Comparison of ENCODE assay signal across 8 mouse cellular contexts in the genomic region with DNA sequence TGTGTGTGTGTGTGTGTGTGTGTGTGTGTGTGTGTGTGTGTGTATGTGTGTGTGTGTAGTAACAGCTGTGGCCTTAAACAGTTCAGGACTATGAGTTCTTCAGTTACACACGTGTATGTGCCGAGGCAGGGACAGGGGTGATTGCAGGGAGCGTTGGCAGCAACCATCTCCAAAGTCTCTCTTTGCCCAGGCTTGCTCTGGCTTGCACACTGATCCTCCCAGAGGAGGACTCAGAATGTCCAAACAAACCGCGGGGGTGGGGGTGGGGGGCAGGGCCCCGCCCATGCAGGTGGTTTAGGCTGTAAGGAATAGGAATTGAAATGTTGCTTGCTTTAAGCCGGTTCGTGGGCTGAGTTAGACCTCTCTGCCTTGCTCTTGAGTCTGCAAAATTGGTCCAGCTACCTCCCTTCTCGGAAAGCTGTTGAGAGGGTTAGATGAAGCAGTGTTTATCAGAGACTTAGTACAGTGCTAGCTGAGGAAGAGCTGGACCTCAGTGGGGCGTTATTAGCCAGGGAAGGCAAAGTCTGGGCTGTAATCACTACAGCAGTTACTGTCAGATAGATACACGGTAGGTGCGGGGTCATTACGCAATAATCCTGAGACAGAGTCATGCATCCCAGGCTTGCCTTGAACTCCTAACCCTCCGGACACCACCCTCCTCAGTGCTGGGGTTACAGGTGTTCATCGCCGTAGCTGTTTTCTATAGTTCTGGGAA. TPM values are rescaled to one million over a fixed set of nuclear protein-coding genes. Genes with fewer than 3 reads are reported as not detected.
A peak's percentile ranks its signal among the peaks of the same experiment; 100 is the strongest.
DNase-seq lines count a peak whose midpoint lies in the region; ATAC-seq and TF ChIP-seq lines count a peak whose summit lies in the region.

No protein-coding gene starts in this region.

- no peaks in the 10 kb centered on the region for H3K9me3 ChIP-seq in hindbrain, postnatal 0 days (ENCODE audit: low read length)
- no peaks in the 10 kb centered on the region for H3K9me3 ChIP-seq in midbrain, embryonic 15.5 days

- H3K27me3 ChIP-seq in liver, adult 2 months (ENCODE audit: control insufficient read depth, insufficient read depth, low read length), result no peaks in the 10 kb centered on the region
- H3K27me3 ChIP-seq in hindbrain, postnatal 0 days (ENCODE audit: insufficient read depth, low read length), result no peaks in the 10 kb centered on the region
- H3K27me3 ChIP-seq in midbrain, embryonic 15.5 days (replicated peaks), result no peaks in the 10 kb centered on the region

- H3K36me3 ChIP-seq in liver, adult 2 months (ENCODE audit: control insufficient read depth, insufficient read depth, low read length), result peaks cover 12% of the 10 kb centered on the region; the same call in 1 of the 2 replicates
- H3K36me3 ChIP-seq in hindbrain, postnatal 0 days (ENCODE audit: insufficient read depth, low read length), result no peaks in the 10 kb centered on the region
- no peaks in the 10 kb centered on the region for H3K36me3 ChIP-seq in midbrain, embryonic 15.5 days (replicated peaks)

- TF ChIP-seq CTCF in liver, adult 2 months (IDR thresholded peaks at IDR 0.05; ENCODE audit: low read depth, low read length), result no peak
- TF ChIP-seq CTCF in cortical plate, adult 2 months (IDR thresholded peaks at IDR 0.05; ENCODE audit: extremely low read depth, insufficient read depth, low read length), result no peak
- TF ChIP-seq CTCF in hindbrain, postnatal 0 days (IDR thresholded peaks at IDR 0.05; ENCODE audit: low read depth), result no peak

- H3K9ac ChIP-seq in liver, adult 2 months (ENCODE audit: low read depth, low read length), result no peak overlapping the region
- H3K9ac ChIP-seq in hindbrain, postnatal 0 days (replicated peaks; ENCODE audit: low read length), result no peak overlapping the region
- no peak overlapping the region; the same call in 1 of the 2 replicates for H3K9ac ChIP-seq in midbrain, embryonic 15.5 days

- 0 out of 2 replicates have a peak, but pooled peaks cover 3% of the 10 kb centered on the region for H3K79me2 ChIP-seq in liver, adult 2 months (ENCODE audit: control insufficient read depth, insufficient read depth, low read length)

- DNase-seq in liver, adult 2 months (ENCODE audit: extremely low read depth, low read depth, low spot score), result peak; percentile 82
- no peak for DNase-seq in liver
- no peak for DNase-seq in hindbrain, postnatal 0 days (ENCODE audit: low spot score)
- no peak for DNase-seq in right cerebral cortex, postnatal 25 days
- no peak for DNase-seq in c-Kit-positive CD71-positive TER-119-positive erythroid progenitor cells, embryonic 14.5 days (ENCODE audit: low spot score)
- no peak for DNase-seq in spleen, postnatal 10 days (ENCODE audit: low spot score in 2 of 2)

- H3K27ac ChIP-seq in liver, adult 2 months (replicated peaks; ENCODE audit: insufficient read depth, low read depth, low read length), result peak overlapping the region; percentile 12; the same call in 1 of the 2 replicates
- H3K27ac ChIP-seq in cortical plate, adult 2 months (ENCODE audit: insufficient read depth, low read length), result peak overlapping the region; percentile 73; the same call in 1 of the 2 replicates
- peak overlapping the region; percentile 74; the same call in 1 of the 2 replicates for H3K27ac ChIP-seq in hindbrain, postnatal 0 days
- peak overlapping the region; percentile 88 for H3K27ac ChIP-seq in midbrain, embryonic 15.5 days

- no peak overlapping the region for H3K4me3 ChIP-seq in liver, adult 2 months (ENCODE audit: insufficient read depth, low read depth, low read length)
- H3K4me3 ChIP-seq in cortical plate, adult 2 months (ENCODE audit: insufficient read depth, low read length), result no peak overlapping the region
- H3K4me3 ChIP-seq in hindbrain, postnatal 0 days (ENCODE audit: low read length), result peak overlapping the region; percentile 30; the same call in 1 of the 2 replicates
- peak overlapping the region; percentile 41; the same call in 1 of the 2 replicates for H3K4me3 ChIP-seq in midbrain, embryonic 15.5 days

- H3K4me2 ChIP-seq in hindbrain, postnatal 0 days (ENCODE audit: low read depth, low read length), result peak overlapping the region; percentile 59
- peak overlapping the region; percentile 78 for H3K4me2 ChIP-seq in midbrain, embryonic 15.5 days

- TF ChIP-seq POLR2A in liver, adult 2 months (IDR thresholded peaks at IDR 0.05; ENCODE audit: extremely low read depth, insufficient read depth, low read length), result no peak
- no peak for TF ChIP-seq POLR2A in cortical plate, adult 2 months (IDR thresholded peaks at IDR 0.05; ENCODE audit: extremely low read depth, insufficient read depth, low read length)

- 0 out of 2 replicates have a peak, but pooled peaks have one; percentile 6 for ATAC-seq in hindbrain, postnatal 0 days
- peak; percentile 38 for ATAC-seq in midbrain, embryonic 15.5 days (replicated peaks)

- WGBS in liver, adult 2 months, result 26% methylated on average over 16 of the region's 16 CpGs
- 65% methylated on average over 16 of the region's 16 CpGs for WGBS in hindbrain, postnatal 0 days
- 68% methylated on average over 16 of the region's 16 CpGs for WGBS in midbrain, embryonic 15.5 days

- H3K4me1 ChIP-seq in liver, adult 2 months (ENCODE audit: control insufficient read depth, insufficient read depth, low read length), result peaks cover 18% of the 10 kb centered on the region
- H3K4me1 ChIP-seq in cortical plate, adult 2 months (ENCODE audit: control insufficient read depth, insufficient read depth, low read length), result peaks cover 14% of the 10 kb centered on the region
- H3K4me1 ChIP-seq in hindbrain, postnatal 0 days (ENCODE audit: insufficient read depth, low read length), result peaks cover 12% of the 10 kb centered on the region
- peaks cover 44% of the 10 kb centered on the region for H3K4me1 ChIP-seq in midbrain, embryonic 15.5 days

RNA-seq across cellular contexts. Expression of a gene that starts 5.9 kb away (rescaled TPM):
- total RNA-seq in liver, adult 2 months (2014; rRNA removed), result 74.7 and 78.2 TPM in 2 replicates
- polyA plus RNA-seq in liver, adult 2 months (2012; rRNA removed), result 79.3 and 116 TPM in 2 replicates
- 8.9 and 9.3 TPM in 2 replicates for polyA plus RNA-seq in cortical plate, adult 2 months (2012; rRNA removed)
- 12.1 and 17.9 TPM in 2 replicates for total RNA-seq in hindbrain, postnatal 0 days (2014; rRNA removed)
- polyA plus RNA-seq in hindbrain, postnatal 0 days (2015; fragmentation: Nextera tagmentation; extraction: Ambion mirVana), result 5.3 and 6.7 TPM in 2 replicates
- polyA plus RNA-seq in midbrain, embryonic 15.5 days (2015; fragmentation: Nextera tagmentation; extraction: Ambion mirVana), result 7.7 and 8.0 TPM in 2 replicates

RNA-seq across cellular contexts. Expression of a gene that starts 18.4 kb away (rescaled TPM):
- 0.47 and 1.6 TPM in 2 replicates for total RNA-seq in liver, adult 2 months (2014; rRNA removed)
- polyA plus RNA-seq in liver, adult 2 months (2012; rRNA removed), result 5.6 and 6.6 TPM in 2 replicates
- polyA plus RNA-seq in cortical plate, adult 2 months (2012; rRNA removed), result 49.2 and 52.7 TPM in 2 replicates
- total RNA-seq in hindbrain, postnatal 0 days (2014; rRNA removed), result 0.54 and 1.8 TPM in 2 replicates
- 0.39 and 0.66 TPM in 2 replicates for polyA plus RNA-seq in hindbrain, postnatal 0 days (2015; fragmentation: Nextera tagmentation; extraction: Ambion mirVana)
- 0.59 and 0.62 TPM in 2 replicates for polyA plus RNA-seq in midbrain, embryonic 15.5 days (2015; fragmentation: Nextera tagmentation; extraction: Ambion mirVana)

RNA-seq across cellular contexts. Expression of a gene that starts 59.0 kb away (rescaled TPM):
- total RNA-seq in liver, adult 2 months (2014; rRNA removed), result under 0.01 and 0.07 TPM in 2 replicates
- polyA plus RNA-seq in liver, adult 2 months (2012; rRNA removed), result not detected in 2 replicates
- polyA plus RNA-seq in cortical plate, adult 2 months (2012; rRNA removed), result 0.02 and 0.06 TPM in 2 replicates
- total RNA-seq in hindbrain, postnatal 0 days (2014; rRNA removed), result 0.43 TPM in 1 of 2 replicates, not detected in the other
- polyA plus RNA-seq in hindbrain, postnatal 0 days (2015; fragmentation: Nextera tagmentation; extraction: Ambion mirVana), result 0.09 and 0.18 TPM in 2 replicates
- polyA plus RNA-seq in midbrain, embryonic 15.5 days (2015; fragmentation: Nextera tagmentation; extraction: Ambion mirVana), result 0.22 and 0.23 TPM in 2 replicates

Comparison
In these comparisons a context has a peak if more than half of its experiments do, and no peak if none do; other contexts are left out.
1. H3K27ac ChIP-seq: peak in every context shown above with its lines; median percentile 88 in midbrain, embryonic 15.5 days; 74 in hindbrain, postnatal 0 days; 73 in cortical plate, adult 2 months; 12 in liver, adult 2 months.
2. H3K4me3 ChIP-seq: peak in hindbrain, postnatal 0 days (single experiment) and midbrain, embryonic 15.5 days (single experiment); none in liver, adult 2 months (single experiment) and cortical plate, adult 2 months (single experiment).